Mouse (Mus musculus) ovary, adult 2 months (tissue): ENCODE measurements around the gene Vmn2r49. TPM values are rescaled to one million over a fixed set of nuclear protein-coding genes. Genes with fewer than 3 reads are reported as not detected.

Experiments
- polyA plus RNA-seq: library from polyadenylated mRNA; depleted of rRNA; stranded (reverse); fragments of >200 nt; gene quantifications from 2 replicates; pipeline ENCODE4 v1.2.3, GENCODE M21; 2012; rRNA removed

Gene Vmn2r49
- polyA plus RNA-seq: not detected in 2 replicates

DNA sequence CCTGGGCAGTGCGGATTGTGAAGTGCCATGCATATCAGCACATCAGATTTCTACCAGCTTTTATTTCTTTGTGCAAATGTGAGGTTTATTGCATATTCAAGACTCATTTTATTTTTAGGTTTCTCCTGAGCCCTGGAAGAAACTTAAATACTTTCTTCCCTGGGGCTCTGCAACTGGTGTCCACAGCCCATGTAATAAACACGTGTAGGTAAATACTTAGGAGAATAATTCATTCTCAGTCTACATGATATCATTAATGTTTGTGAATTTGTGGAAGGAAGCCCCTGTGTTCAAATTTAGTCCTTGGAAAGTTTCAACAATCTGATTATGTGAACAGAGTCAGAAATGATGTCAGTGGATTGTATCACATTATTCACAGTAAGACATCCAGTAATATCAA, at the start of gene Vmn2r49:
TSS of gene Vmn2r49 (minus strand) at position 101 of the 400 bp plus-strand sequence.

DNA sequence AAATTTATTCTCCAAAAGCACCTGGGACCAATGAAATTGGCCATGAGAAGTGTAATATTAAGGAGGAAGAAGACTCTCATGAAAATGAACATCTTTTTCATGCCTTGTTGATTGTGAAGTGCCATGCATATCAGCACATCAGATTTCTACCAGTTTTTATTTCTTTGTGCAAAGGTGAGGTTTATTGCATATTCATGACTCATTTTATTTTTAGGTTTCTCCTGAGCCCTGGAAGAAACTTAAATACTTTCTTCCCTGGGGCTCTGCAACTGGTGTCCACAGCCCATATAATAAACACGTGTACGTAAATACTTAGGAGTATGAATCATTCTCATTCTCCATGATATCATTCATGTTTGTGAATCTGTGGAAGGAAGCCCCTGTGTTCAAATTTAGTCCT, 38.6 kb downstream of the Vmn2r49 start, which contains the start of gene Vmn2r48:
TSS of gene Vmn2r48 (minus strand) at position 101 of the 400 bp plus-strand sequence.

Other genes with a start within 250 kb of the Vmn2r49 start
- gene Vmn2r46, start 221.7 kb downstream of the Vmn2r49 start, polyA plus RNA-seq: not detected in 2 replicates
- not detected in 2 replicates for gene Vmn2r47, start 150.9 kb downstream of the Vmn2r49 start, polyA plus RNA-seq
- not detected in 2 replicates for gene Vmn2r48, start 38.7 kb downstream of the Vmn2r49 start, polyA plus RNA-seq
- gene Vmn2r50, start 61.0 kb upstream of the Vmn2r49 start, polyA plus RNA-seq: not detected in 2 replicates
- gene Vmn2r51, start 113.5 kb upstream of the Vmn2r49 start, polyA plus RNA-seq: not detected in 2 replicates
- not detected in 2 replicates for gene Vmn2r52, start 184.3 kb upstream of the Vmn2r49 start, polyA plus RNA-seq